Mouse (Mus musculus): ENCODE measurements around the gene Tnnt3. TPM values are rescaled to one million over a fixed set of nuclear protein-coding genes. Genes with fewer than 3 reads are reported as not detected.

The Tnnt3 gene
- 1 to 10 TPM in 1 of 2 experiments, not detected in 1; 2.0 TPM for total RNA-seq (2021)

GRCm38 (mm10) chr7:142498575-142498974 is at the start of gene Tnnt3:
Gene Tnnt3 (plus strand): TSS chr7:142498836.
- DNase-seq (ENCODE audit: low spot score) = no peak
- intact Hi-C loops (cut with DNase I) = loop anchor here (2.0 to 5.0 kb wide), 2 partner anchors 164 to 181 kb away; no protein-coding TSS in a partner anchor

- DNase-seq (ENCODE audit: low spot score) = no peak
- intact Hi-C loops (cut with DNase I) = no loop called here
These were observed 49.5 kb upstream of the Tnnt3 start for GRCm38 (mm10) chr7:142449038-142449617.

- no peak for DNase-seq (ENCODE audit: low spot score)
- intact Hi-C loops (cut with DNase I) = no loop called here
These were observed 43.9 kb upstream of the Tnnt3 start for GRCm38 (mm10) chr7:142454706-142455105.

GRCm38 (mm10) chr7:142455251-142455650 is 43.4 kb upstream of the Tnnt3 start:
- intact Hi-C loops (cut with DNase I) = no loop called here
- DNase-seq (ENCODE audit: low spot score) = no peak

GRCm38 (mm10) chr7:142456806-142457205 is 41.8 kb upstream of the Tnnt3 start:
- intact Hi-C loops (cut with DNase I) = no loop called here
- peak; percentile 0 for DNase-seq (ENCODE audit: low spot score)

- peak; percentile 4 for DNase-seq (ENCODE audit: low spot score)
- intact Hi-C loops (cut with DNase I) = no loop called here
These were observed 41.3 kb upstream of the Tnnt3 start for GRCm38 (mm10) chr7:142457227-142457811.

- peak; percentile 1 for DNase-seq (ENCODE audit: low spot score)
- intact Hi-C loops (cut with DNase I) = no loop called here
These were observed 40.6 kb upstream of the Tnnt3 start for GRCm38 (mm10) chr7:142458026-142458425.

GRCm38 (mm10) chr7:142458676-142459298 is 39.8 kb upstream of the Tnnt3 start:
- DNase-seq (ENCODE audit: low spot score) = no peak
- intact Hi-C loops (cut with DNase I) = no loop called here

- intact Hi-C loops (cut with DNase I) = no loop called here
- peak; percentile 8 for DNase-seq (ENCODE audit: low spot score)
These were observed 39.3 kb upstream of the Tnnt3 start for GRCm38 (mm10) chr7:142459299-142459691.

- no peak for DNase-seq (ENCODE audit: low spot score)
- intact Hi-C loops (cut with DNase I) = no loop called here
These were observed 38.0 kb upstream of the Tnnt3 start, which contains the start of gene Lsp1 for GRCm38 (mm10) chr7:142460636-142461077. Gene Lsp1 (plus strand): TSS chr7:142460809.

- peak; percentile 0 for DNase-seq (ENCODE audit: low spot score)
- intact Hi-C loops (cut with DNase I) = no loop called here
These were observed 37.2 kb upstream of the Tnnt3 start for GRCm38 (mm10) chr7:142461446-142461845.

GRCm38 (mm10) chr7:142462190-142462589 is 36.4 kb upstream of the Tnnt3 start:
- peak; percentile 5 for DNase-seq (ENCODE audit: low spot score)
- intact Hi-C loops (cut with DNase I) = no loop called here

- intact Hi-C loops (cut with DNase I) = no loop called here
- peak; percentile 0 for DNase-seq (ENCODE audit: low spot score)
These were observed 36.0 kb upstream of the Tnnt3 start for GRCm38 (mm10) chr7:142462594-142463078.

GRCm38 (mm10) chr7:142470171-142470691 is 28.4 kb upstream of the Tnnt3 start:
- DNase-seq (ENCODE audit: low spot score) = no peak
- intact Hi-C loops (cut with DNase I) = no loop called here

- DNase-seq (ENCODE audit: low spot score) = peak; percentile 73
- intact Hi-C loops (cut with DNase I) = no loop called here
These were observed 27.7 kb upstream of the Tnnt3 start for GRCm38 (mm10) chr7:142470808-142471413.

GRCm38 (mm10) chr7:142471414-142471861 is 27.2 kb upstream of the Tnnt3 start:
- intact Hi-C loops (cut with DNase I) = no loop called here
- peak; percentile 2 for DNase-seq (ENCODE audit: low spot score)

- intact Hi-C loops (cut with DNase I) = no loop called here
These were observed 26.6 kb upstream of the Tnnt3 start for GRCm38 (mm10) chr7:142471884-142472570.

GRCm38 (mm10) chr7:142472936-142473335 is 25.7 kb upstream of the Tnnt3 start:
- intact Hi-C loops (cut with DNase I) = no loop called here
- no peak for DNase-seq (ENCODE audit: low spot score)

More at GRCm38 (mm10) chr7:142471884-142472570, 26.6 kb upstream of the Tnnt3 start:
- DNase-seq (ENCODE audit: low spot score) = no peak

- intact Hi-C loops (cut with DNase I) = no loop called here
- no peak for DNase-seq (ENCODE audit: low spot score)
These were observed 25.2 kb upstream of the Tnnt3 start for GRCm38 (mm10) chr7:142473476-142473875.

- DNase-seq (ENCODE audit: low spot score) = peak; percentile 74
- intact Hi-C loops (cut with DNase I) = loop anchor here (5.0 kb wide), 1 partner anchor 32 kb away; the partner anchor contains the start of gene Tnni2
These were observed 23.8 kb upstream of the Tnnt3 start for GRCm38 (mm10) chr7:142474799-142475198.

Measured in heart, postnatal 25 days (tissue).